Mouse (Mus musculus): Measurements from ENCODE around the gene Olfr1006.
"Not testable (repeated sequence)": the region's sequence is repeated elsewhere in the genome, so short reads cannot be mapped to it uniquely, and the experiment has no call there.

Olfr1006 gene

DNA sequence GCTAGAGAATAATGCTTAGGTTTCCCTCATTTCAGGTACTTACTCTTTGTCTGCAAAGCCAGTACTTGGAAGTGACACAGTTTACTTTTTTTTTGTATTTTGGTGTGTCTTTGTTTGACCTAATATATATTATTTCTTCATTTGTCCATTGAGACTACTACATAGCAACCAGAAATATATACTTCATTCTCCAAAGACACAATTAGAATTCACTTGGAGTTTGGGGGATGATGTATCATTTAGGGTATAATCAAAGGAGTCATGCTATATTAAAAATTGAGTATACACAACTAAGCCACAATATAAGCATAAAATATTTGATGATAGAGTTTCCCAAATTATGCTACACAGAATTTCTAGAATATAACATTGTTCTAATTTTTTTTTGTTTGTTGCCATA, at the start of gene Olfr1006:
Gene Olfr1006, minus strand, starts transcription at position 101 of the 400 bp plus-strand sequence.
- DNase-seq: no peak

DNA sequence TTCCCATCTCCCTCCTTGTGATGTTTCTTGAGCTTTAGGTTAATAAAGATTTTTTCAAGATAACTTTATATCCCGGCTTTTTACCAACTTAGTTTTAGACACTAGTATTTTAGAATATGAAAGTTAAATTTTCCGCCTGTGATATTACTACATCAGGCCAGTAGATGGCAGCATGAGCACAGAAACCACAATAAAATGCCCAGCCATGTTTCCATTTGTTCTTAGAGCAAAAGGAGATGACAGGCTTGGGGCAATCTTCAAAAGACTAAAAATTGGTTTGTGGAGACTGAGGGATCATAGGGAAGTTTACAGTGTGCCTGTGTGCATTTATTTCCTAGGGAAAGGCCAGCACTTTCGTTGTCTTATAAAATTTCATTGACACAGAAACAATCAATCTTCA, 47.2 kb upstream of the Olfr1006 start:
- no peak for DNase-seq

DNA sequence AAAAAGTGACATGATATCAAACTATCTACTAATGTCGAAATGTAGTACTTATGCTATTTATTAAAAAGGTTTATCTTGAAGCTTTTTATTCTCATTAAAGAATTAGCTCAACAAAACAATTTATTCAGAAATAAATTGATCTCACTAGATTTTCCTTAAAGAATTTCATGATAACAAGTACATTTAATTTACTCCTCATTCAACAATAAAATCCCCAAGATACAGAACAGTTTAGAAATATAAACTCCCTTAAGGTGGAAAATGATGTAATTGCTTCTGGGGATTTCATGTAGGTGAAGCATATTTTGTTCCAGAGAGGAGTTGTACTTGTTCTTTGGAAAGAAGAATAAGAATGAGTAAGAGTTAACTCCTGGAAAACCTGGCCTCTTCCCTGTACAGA, 36.6 kb upstream of the Olfr1006 start, which contains the start of gene Olfr1009:
Gene Olfr1009, plus strand, starts transcription at position 301 of the 400 bp plus-strand sequence.
- DNase-seq: no peak

DNA sequence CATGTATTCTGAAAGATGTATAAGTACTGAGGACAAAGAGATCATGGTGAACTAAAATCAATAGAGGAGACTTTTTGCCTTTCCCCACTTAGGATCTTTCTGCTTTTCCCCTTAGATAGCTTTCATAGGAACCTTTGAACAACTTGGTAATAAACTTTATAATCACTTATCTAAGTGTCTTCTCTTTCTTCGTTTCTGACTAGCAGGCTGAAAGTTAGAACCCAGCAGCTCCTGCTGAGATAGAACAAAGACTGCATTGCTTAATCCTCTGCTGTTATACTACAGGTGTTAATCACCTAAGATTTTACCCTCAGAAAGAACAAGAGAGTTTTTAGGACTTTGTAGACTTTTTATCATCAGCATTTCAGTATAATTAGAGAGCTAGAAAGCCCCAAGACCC, 32.6 kb upstream of the Olfr1006 start:
- DNase-seq: no peak

DNA sequence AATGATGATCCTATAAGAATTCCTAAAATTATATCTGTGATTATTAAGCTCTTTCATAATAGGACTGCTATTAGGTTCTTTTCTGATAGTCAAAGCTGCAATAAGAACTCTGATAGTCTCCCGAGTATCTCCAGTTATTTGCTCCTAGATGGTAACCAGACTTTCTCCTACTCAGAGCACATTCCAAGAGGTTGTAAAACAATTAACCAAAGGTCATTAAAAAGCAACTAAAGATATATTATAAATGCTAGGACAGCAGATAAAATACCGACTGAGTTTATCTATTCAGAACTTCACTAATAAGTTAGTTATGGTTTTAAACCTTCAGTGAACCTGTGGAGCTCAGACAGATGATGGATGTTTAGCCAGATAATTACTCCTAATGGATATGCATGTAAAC, 32.1 kb upstream of the Olfr1006 start:
- not testable (repeated sequence) for DNase-seq

DNA sequence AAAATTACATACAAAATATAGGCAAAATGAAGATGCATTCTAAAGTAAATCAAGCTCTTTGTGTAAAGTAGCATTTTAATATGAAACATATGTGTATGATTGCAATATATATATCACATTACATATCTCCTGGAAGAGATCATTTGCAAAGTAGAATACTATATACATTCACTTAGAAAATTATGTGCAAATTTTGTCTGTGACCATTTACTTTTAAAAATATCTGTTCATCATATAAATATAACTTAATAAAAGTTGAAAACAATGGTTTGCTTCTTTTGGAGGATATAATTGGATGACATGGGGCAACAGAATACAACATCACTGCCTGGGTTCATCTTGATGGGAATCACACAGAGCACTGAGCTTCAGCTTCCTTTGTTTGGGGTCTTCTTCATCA, 10.6 kb upstream of the Olfr1006 start, which contains the start of gene Olfr1008:
Gene Olfr1008, plus strand, starts transcription at position 301 of the 400 bp plus-strand sequence.
- DNase-seq: no peak

DNA sequence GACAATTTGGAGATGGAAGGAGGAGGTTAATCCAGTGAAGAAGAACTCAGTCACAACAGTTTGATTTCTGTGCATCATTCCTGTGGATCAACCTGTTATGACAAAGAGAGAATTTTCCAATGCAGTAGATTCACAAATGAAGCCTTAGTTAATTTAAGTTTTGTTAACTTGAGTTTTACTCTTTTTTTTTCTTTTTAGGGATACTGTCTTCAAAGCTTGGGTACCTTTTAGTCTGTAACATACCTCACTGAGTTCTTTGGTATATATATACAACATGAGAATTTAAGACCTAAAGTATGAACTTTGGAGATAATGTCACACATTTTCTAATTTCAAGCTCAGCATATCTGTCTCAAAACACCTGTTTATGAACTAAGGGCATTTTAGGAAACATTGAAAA, 14.2 kb downstream of the Olfr1006 start, which contains the start of gene Olfr154:
Gene Olfr154, minus strand, starts transcription at position 101 of the 400 bp plus-strand sequence.
- DNase-seq: not testable (repeated sequence)

DNA sequence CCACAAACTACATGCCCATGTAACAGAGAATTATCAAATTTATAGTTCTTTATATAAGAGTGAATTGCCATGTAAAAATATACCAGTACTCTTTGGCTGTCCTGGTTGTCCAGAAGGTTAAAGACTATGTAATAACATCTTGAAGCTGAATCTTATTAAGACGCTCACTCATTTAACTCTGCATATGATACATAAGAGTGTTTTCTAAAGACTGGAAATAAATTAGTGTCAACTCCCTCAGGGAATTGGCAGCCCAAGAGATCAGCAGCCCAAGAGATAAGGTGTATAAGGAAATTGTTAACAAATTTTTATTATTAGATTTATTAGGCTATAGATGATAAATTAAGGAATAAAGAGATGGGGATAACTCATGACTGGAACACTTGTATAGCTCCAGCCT, 28.0 kb downstream of the Olfr1006 start, which contains the start of gene Olfr1002:
Gene Olfr1002, minus strand, starts transcription at position 101 of the 400 bp plus-strand sequence.
- DNase-seq: no peak
